Mouse (Mus musculus): Measurements from ENCODE around the gene Ccdc71l.

GRCm38 (mm10) chr12:32419537-32419936 is 41.0 kb downstream of the Ccdc71l start:
- TF ChIP-seq POLR2A (IDR thresholded peaks at IDR 0.05; ENCODE audit: insufficient read length, low read depth) (no peak), POLR2AphosphoS2 (IDR thresholded peaks at IDR 0.05; ENCODE audit: insufficient read length, low read depth) (no peak), MAX (IDR thresholded peaks at IDR 0.05; ENCODE audit: low read depth) (no peak), USF1 (IDR thresholded peaks at IDR 0.05; ENCODE audit: low read depth) (no peak), SRF (IDR thresholded peaks at IDR 0.05; ENCODE audit: control insufficient read depth, insufficient read length, low read depth) (no peak), TCF12 (IDR thresholded peaks at IDR 0.05; ENCODE audit: insufficient read depth, poor library complexity, severe bottlenecking) (no peak)

All from myocyte (in vitro differentiated cells).